Mouse (Mus musculus) ES-Bruce4 (cell line): ENCODE data around the gene Deup1.

Experiments
- EP300 ChIP-seq: IDR thresholded peaks from 2 replicates; pipeline ENCODE4 v1.6.1; 2011; ENCODE audit warnings: low read depth, low read length; ENCODE audit not compliant: insufficient read depth
- POLR2A ChIP-seq: IDR thresholded peaks from one replicate; pipeline ENCODE4 v1.8.1; 2011; ENCODE audit warnings: low read length; ENCODE audit not compliant: insufficient read depth

DNA sequence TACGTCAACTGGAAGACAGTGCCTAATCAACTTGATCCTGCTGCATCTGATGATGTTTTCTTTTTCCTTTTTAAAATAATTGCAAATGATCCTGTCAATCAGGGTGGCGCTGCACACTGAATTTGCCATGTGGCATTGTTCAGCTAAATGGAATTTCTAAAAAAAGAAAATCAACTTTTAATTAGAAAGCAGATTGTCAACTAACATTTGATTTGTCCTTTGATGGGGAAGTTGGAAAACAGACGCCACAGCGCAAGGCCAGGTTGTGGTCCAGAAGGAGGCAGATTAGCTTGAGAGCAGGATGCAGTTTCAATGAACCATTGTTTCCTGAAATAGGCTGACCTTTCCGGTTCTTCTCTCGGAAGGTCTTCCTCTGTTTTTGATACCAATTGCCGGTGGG lies 101.2 kb downstream of the Deup1 start:
- no peak for TF ChIP-seq EP300
- no peak for TF ChIP-seq POLR2A
